Mouse (Mus musculus) embryonic facial prominence, embryonic 10.5 days (tissue): ENCODE measurements around the gene Kri1. TPM values are rescaled to one million over a fixed set of nuclear protein-coding genes. Genes with fewer than 3 reads are reported as not detected.

Experiments used
- DNase-seq: peaks from one replicate; pipeline ENCODE4 v3.0.0-alpha.2; 2017; ENCODE audit warnings: low spot score
- H3K27ac ChIP-seq: fragments of 300-500 bp; sonication (generic); replicated peaks from 2 replicates; pipeline ENCODE4 v1.5.1; 2016; ENCODE audit warnings: mild to moderate bottlenecking
- H3K27me3 ChIP-seq: fragments of 300-500 bp; sonication (generic); replicated peaks from 2 replicates; pipeline ENCODE4 v1.6.1; 2016; ENCODE audit warnings: low read depth, mild to moderate bottlenecking; ENCODE audit not compliant: poor library complexity, severe bottlenecking
- H3K36me3 ChIP-seq: fragments of 300-500 bp; sonication (generic); replicated peaks from 2 replicates; pipeline ENCODE4 v1.6.1; 2016; ENCODE audit warnings: mild to moderate bottlenecking, moderate library complexity
- H3K4me1 ChIP-seq: fragments of 300-500 bp; sonication (generic); 2 replicates; pipeline ENCODE4 v1.6.1; 2016
- H3K4me3 ChIP-seq: fragments of 300-500 bp; sonication (generic); 2 replicates; pipeline ENCODE4 v1.5.1; 2016; ENCODE audit warnings: mild to moderate bottlenecking, moderate library complexity
- H3K9me3 ChIP-seq: fragments of 300-500 bp; sonication (generic); 2 replicates; pipeline ENCODE4 v1.6.1; 2016; ENCODE audit warnings: mild to moderate bottlenecking
- WGBS: fragments of 180-500 bp; shearing (Covaris S2); methylation state at CpG from one replicate; pipeline ENCODE4 v1.1.7; 2016; 5-methylcytosine and 5-hydroxymethylcytosine counted together
- polyA plus RNA-seq: library from polyadenylated mRNA; unstranded; fragments of >200 nt; fragmentation: Nextera tagmentation; extraction: Ambion mirVana; gene quantifications from 2 replicates; pipeline ENCODE4 v1.2.1, GENCODE M21; 2016

Kri1 gene
- polyA plus RNA-seq: 16.2 and 18.0 TPM in 2 replicates

- no peaks in the 10 kb centered on the region for H3K9me3 ChIP-seq
- H3K4me1 ChIP-seq: peaks cover 37% of the 10 kb centered on the region
- peak within 1 kb of the TSS; percentile 93 for H3K4me3 ChIP-seq
- H3K36me3 ChIP-seq: peaks cover 34% of the 10 kb centered on the region
- 1% methylated on average over 59 of the region's 59 CpGs for WGBS
- H3K27ac ChIP-seq: peak within 1 kb of the TSS; percentile 89
- H3K27me3 ChIP-seq: no peaks in the 10 kb centered on the region
- peak; percentile 97 for DNase-seq
Observed at GRCm38 (mm10) chr9:21287571-21288402, at the start of gene Kri1. Gene Kri1, minus strand, starts transcription at chr9:21287969.

- no peak overlapping the region for H3K27ac ChIP-seq
- no peaks in the 10 kb centered on the region for H3K9me3 ChIP-seq
- H3K4me1 ChIP-seq: peaks cover 26% of the 10 kb centered on the region
- DNase-seq: no peak
- 86% methylated on average over 8 of the region's 8 CpGs for WGBS
- H3K36me3 ChIP-seq: peaks cover 21% of the 10 kb centered on the region
- H3K27me3 ChIP-seq: no peaks in the 10 kb centered on the region
- H3K4me3 ChIP-seq: no peak overlapping the region
Observed at GRCm38 (mm10) chr9:21336491-21336890, 48.7 kb upstream of the Kri1 start.

GRCm38 (mm10) chr9:21335391-21335790, 47.6 kb upstream of the Kri1 start:
- no peak overlapping the region for H3K27ac ChIP-seq
- peaks cover 28% of the 10 kb centered on the region for H3K4me1 ChIP-seq
- H3K27me3 ChIP-seq: no peaks in the 10 kb centered on the region
- WGBS: 79% methylated on average over 4 of the region's 4 CpGs
- no peaks in the 10 kb centered on the region for H3K9me3 ChIP-seq
- H3K36me3 ChIP-seq: peaks cover 17% of the 10 kb centered on the region
- H3K4me3 ChIP-seq: no peak overlapping the region
- no peak for DNase-seq

GRCm38 (mm10) chr9:21334747-21335146, 47.0 kb upstream of the Kri1 start:
- H3K27ac ChIP-seq: no peak overlapping the region
- H3K4me1 ChIP-seq: peaks cover 28% of the 10 kb centered on the region
- no peaks in the 10 kb centered on the region for H3K27me3 ChIP-seq
- peaks cover 19% of the 10 kb centered on the region; the same call in 1 of the 2 replicates for H3K36me3 ChIP-seq
- no peak for DNase-seq
- H3K4me3 ChIP-seq: no peak overlapping the region
- no peaks in the 10 kb centered on the region for H3K9me3 ChIP-seq

GRCm38 (mm10) chr9:21333523-21333922, 45.8 kb upstream of the Kri1 start:
- peaks cover 14% of the 10 kb centered on the region; the same call in 1 of the 2 replicates for H3K36me3 ChIP-seq
- 87% methylated on average over 1 of the region's 1 CpGs for WGBS
- no peaks in the 10 kb centered on the region for H3K27me3 ChIP-seq
- H3K9me3 ChIP-seq: no peaks in the 10 kb centered on the region
- H3K4me3 ChIP-seq: no peak overlapping the region
- no peak overlapping the region for H3K27ac ChIP-seq
- DNase-seq: no peak
- peaks cover 28% of the 10 kb centered on the region for H3K4me1 ChIP-seq

GRCm38 (mm10) chr9:21332161-21333061, 44.6 kb upstream of the Kri1 start:
- Histone ChIP-seq H3K9me3 (no peaks in the 10 kb centered on the region), H3K4me3 (no peak overlapping the region), H3K27ac (0 out of 2 replicates have a peak overlapping the region, but pooled peaks have one; percentile 25), H3K4me1 (peaks cover 22% of the 10 kb centered on the region), H3K27me3 (no peaks in the 10 kb centered on the region), H3K36me3 (peaks cover 14% of the 10 kb centered on the region; the same call in 1 of the 2 replicates)
- DNase-seq: no peak
- WGBS: 44% methylated on average over 9 of the region's 9 CpGs

DNA sequence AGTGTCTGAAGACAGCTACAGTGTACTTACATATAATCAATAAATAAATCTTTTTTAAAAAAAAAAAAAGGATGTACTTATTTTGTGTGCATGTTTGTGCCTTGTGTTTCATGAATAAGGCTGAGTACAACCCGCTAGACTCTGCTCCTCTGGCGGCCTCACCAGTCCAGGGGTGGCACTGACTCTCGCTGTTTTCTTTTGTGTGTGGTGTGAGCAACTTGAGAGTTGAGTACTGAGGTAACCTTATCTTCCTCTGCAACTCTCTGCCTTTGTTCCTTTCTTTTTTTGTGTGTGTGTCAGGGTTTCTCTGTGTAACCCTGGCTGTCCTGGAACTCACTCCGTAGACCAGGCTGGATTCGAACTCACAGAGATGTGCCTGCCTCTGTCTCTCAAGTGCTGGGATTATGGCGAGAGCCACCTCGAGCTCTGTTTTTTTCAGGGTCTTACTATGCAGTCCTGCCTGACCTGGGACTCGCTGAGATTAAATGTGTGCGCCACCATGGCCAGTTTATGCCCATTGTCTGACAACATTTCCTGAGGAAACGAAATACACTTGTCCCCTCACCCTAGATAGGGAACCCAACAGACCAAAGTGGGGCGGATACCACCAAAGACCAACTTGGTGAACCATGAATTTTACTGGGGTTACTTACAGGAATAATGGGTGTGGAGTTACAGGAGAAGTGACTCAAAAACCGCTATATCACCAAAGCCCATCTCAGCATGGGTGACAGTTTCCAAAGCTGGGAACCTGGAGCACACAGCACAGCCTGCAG, 43.8 kb upstream of the Kri1 start:
- no peak overlapping the region for H3K27ac ChIP-seq
- no peaks in the 10 kb centered on the region for H3K9me3 ChIP-seq
- DNase-seq: no peak
- H3K27me3 ChIP-seq: no peaks in the 10 kb centered on the region
- no peak overlapping the region for H3K4me3 ChIP-seq
- H3K36me3 ChIP-seq: peaks cover 15% of the 10 kb centered on the region
- peaks cover 21% of the 10 kb centered on the region for H3K4me1 ChIP-seq
- 88% methylated on average over 12 of the region's 12 CpGs for WGBS

- H3K27ac ChIP-seq: no peak overlapping the region
- 92% methylated on average over 10 of the region's 10 CpGs for WGBS
- H3K4me1 ChIP-seq: peaks cover 21% of the 10 kb centered on the region
- H3K9me3 ChIP-seq: no peaks in the 10 kb centered on the region
- no peak overlapping the region for H3K4me3 ChIP-seq
- DNase-seq: no peak
- no peaks in the 10 kb centered on the region for H3K27me3 ChIP-seq
- H3K36me3 ChIP-seq: peaks cover 28% of the 10 kb centered on the region
Observed at GRCm38 (mm10) chr9:21329699-21330289, 42.0 kb upstream of the Kri1 start.

DNA sequence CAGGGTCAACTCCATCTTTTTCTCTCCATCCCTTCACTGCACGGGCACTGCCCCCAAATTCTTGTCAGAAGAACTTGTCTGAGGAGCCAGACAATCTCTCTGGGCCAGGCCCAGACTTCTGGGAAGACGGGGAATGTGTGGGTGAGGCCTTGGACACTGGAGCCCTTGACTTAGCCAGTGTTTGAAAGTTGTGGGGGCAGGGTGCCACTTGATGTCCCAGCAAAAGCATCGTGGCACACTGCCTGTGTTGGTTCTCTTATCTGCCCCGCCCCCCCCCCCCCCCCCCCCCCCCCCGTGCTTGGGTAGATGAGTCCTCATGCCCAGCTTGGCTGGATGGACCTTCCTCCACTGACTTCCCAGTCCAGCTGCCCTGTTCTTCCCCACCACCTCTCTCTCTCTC, 41.3 kb upstream of the Kri1 start:
- H3K27me3 ChIP-seq: no peaks in the 10 kb centered on the region
- no peak for DNase-seq
- peaks cover 35% of the 10 kb centered on the region for H3K36me3 ChIP-seq
- WGBS: 85% methylated on average over 3 of the region's 5 CpGs
- H3K27ac ChIP-seq: no peak overlapping the region
- no peak overlapping the region for H3K4me3 ChIP-seq
- H3K4me1 ChIP-seq: peaks cover 21% of the 10 kb centered on the region
- no peaks in the 10 kb centered on the region for H3K9me3 ChIP-seq

- Histone ChIP-seq H3K27me3 (no peaks in the 10 kb centered on the region), H3K4me1 (peaks cover 17% of the 10 kb centered on the region), H3K36me3 (peaks cover 36% of the 10 kb centered on the region), H3K27ac (no peak overlapping the region), H3K4me3 (no peak overlapping the region), H3K9me3 (no peaks in the 10 kb centered on the region)
- WGBS: 78% methylated on average over 3 of the region's 3 CpGs
- no peak for DNase-seq
Observed at GRCm38 (mm10) chr9:21328041-21328440, 40.3 kb upstream of the Kri1 start.

DNA sequence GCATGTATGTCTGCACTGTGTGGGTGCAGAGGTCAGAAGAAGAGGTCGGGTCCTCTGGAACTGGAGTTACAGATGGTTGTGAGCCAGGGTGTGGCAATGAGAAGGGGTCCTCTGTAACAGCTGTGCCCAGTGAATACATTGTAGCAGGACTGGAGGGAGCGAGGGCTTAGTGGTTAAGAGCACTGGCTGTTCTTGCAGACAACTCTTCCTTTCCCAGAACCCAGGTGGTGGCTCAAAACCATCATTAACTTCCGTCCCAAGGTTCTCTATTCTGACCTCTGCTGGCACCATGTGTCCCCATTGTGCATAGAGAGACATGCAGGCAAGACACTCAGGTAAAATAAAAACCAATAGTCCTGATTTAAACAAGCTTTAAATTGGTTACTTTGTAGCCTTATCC, 39.8 kb upstream of the Kri1 start:
- 78% methylated on average over 3 of the region's 3 CpGs for WGBS
- Histone ChIP-seq H3K36me3 (peaks cover 36% of the 10 kb centered on the region), H3K4me3 (no peak overlapping the region), H3K4me1 (peaks cover 12% of the 10 kb centered on the region), H3K9me3 (no peaks in the 10 kb centered on the region), H3K27me3 (no peaks in the 10 kb centered on the region), H3K27ac (no peak overlapping the region)
- no peak for DNase-seq

DNA sequence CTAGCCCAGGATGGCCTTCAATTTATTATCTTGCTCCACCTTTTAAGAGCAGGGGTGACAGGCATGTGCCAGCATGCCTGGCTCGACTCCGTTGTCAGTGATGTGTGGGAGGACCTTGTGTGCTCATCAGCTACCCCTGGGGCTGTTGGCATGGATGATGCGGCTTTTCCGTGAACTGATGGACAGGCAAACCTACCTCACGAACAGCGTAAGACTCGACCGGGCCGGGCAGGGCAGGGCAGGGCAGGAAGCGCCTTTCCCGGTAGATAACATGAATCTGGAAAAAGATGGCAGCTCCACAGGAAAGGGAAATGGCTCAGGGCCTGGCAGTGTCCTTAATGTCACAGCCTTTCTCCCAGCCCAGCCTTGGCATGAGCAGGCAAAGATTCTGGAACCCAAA, 36.5 kb upstream of the Kri1 start:
- H3K4me1 ChIP-seq: peaks cover 24% of the 10 kb centered on the region
- H3K27me3 ChIP-seq: no peaks in the 10 kb centered on the region
- peaks cover 25% of the 10 kb centered on the region for H3K36me3 ChIP-seq
- no peak overlapping the region for H3K27ac ChIP-seq
- WGBS: 93% methylated on average over 11 of the region's 11 CpGs
- H3K4me3 ChIP-seq: no peak overlapping the region
- no peak for DNase-seq
- no peaks in the 10 kb centered on the region for H3K9me3 ChIP-seq
